Mouse (Mus musculus): ENCODE data around the gene Unc5c.

DNA sequence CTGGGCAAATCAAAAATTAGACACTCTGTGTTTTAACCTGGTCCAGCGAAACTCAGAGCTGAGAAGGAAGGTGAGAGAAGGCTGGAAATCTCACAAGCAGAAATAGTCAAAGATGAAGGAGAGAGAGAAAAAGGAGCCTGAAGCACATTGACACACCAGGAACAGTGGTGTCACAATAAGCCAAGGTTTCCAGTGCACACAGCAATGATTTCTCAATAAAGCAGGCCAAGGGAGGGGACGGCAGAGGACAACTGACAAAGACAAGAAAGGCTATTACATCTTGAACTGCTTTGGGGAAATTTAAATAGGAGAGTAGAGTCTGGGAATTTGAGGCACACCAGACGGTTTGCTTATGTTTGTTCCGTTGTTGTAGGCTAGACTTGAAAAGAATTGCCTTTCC lies 389.3 kb downstream of the Unc5c start:
- TF ChIP-seq CTCF (IDR thresholded peaks at IDR 0.05; ENCODE audit: low read depth) (no peak), EP300 (IDR thresholded peaks at IDR 0.05; ENCODE audit: low read depth) (no peak)
